8 mouse cellular contexts compared by ENCODE assay signal in the genomic region with DNA sequence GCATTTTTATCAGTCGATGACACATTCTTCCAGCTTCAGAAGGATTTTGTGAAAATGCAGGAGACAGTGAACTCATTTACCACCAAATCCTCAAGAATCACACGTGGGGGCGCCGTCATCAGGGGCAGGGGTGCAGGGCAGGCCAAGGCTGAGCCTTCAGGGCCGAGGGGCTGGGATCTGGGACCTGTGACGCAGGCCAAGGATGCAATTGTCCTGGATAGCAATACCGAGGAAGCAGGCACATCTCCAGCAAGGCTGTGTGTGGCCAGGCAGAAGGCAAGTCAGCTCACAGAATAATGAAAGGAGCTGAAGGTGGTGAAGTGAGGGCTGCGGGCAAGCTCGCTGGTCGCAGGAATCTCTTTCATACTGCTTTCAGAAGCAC.
A peak's percentile ranks its signal among the peaks of the same experiment; 100 is the strongest.
DNase-seq lines count a peak whose midpoint lies in the region; ATAC-seq and TF ChIP-seq lines count a peak whose summit lies in the region.

No protein-coding gene starts in this region.

- H3K27me3 ChIP-seq in kidney, embryonic 15.5 days: no peaks in the 10 kb centered on the region
- H3K27me3 ChIP-seq in MEL (ENCODE audit: control insufficient read depth in 1 of 2, insufficient read depth in 2 of 2, low read length in 2 of 2): no peaks in the 10 kb centered on the region; a peak in 1 of 4 replicates
- H3K27me3 ChIP-seq in heart, embryonic 13.5 days (replicated peaks): no peaks in the 10 kb centered on the region

- peaks cover 10% of the 10 kb centered on the region for H3K4me1 ChIP-seq in kidney, embryonic 15.5 days
- H3K4me1 ChIP-seq in MEL (ENCODE audit: control insufficient read depth in 1 of 2, insufficient read depth in 2 of 2, low read length in 2 of 2): peaks cover 0 to 3% of the 10 kb centered on the region in 2 experiments; a peak in 1 of 4 replicates
- H3K4me1 ChIP-seq in heart, embryonic 13.5 days: peaks cover 35% of the 10 kb centered on the region

- peak overlapping the region; percentile 66 for H3K4me2 ChIP-seq in kidney, embryonic 15.5 days
- H3K4me2 ChIP-seq in heart, embryonic 13.5 days: peak overlapping the region; percentile 74

- H3K27ac ChIP-seq in kidney, embryonic 15.5 days: no peak overlapping the region
- H3K27ac ChIP-seq in MEL (ENCODE audit: control insufficient read depth, low read depth, low read length): no peak overlapping the region
- no peak overlapping the region for H3K27ac ChIP-seq in heart, embryonic 13.5 days (replicated peaks)

- H3K4me3 ChIP-seq in kidney, embryonic 15.5 days (replicated peaks): peak overlapping the region; percentile 30
- peak overlapping the region; percentile 59 to 75 for H3K4me3 ChIP-seq in MEL (ENCODE audit: control insufficient read depth in 1 of 2, insufficient read depth in 1 of 2, low read depth in 2 of 2, low read length in 2 of 2)
- peak overlapping the region; percentile 46 for H3K4me3 ChIP-seq in heart, embryonic 13.5 days

- no peaks in the 10 kb centered on the region for H3K36me3 ChIP-seq in kidney, embryonic 15.5 days
- H3K36me3 ChIP-seq in MEL (ENCODE audit: control insufficient read depth in 1 of 2, insufficient read depth in 2 of 2, low read length in 2 of 2): no peaks in the 10 kb centered on the region
- no peaks in the 10 kb centered on the region for H3K36me3 ChIP-seq in heart, embryonic 13.5 days

- DNase-seq in kidney, adult 8-10 months: no peak
- DNase-seq in MEL (ENCODE audit: low read depth, low spot score) (no peak), liver (peak; percentile 8)
- DNase-seq in cerebellum, adult 9-10 months: peak; percentile 87
- DNase-seq in right cerebral cortex, postnatal 10 days (ENCODE audit: low spot score in 2 of 2): peak; percentile 64 to 72
- no peak for DNase-seq in spleen, adult 18-20 months

- H3K9me3 ChIP-seq in kidney, embryonic 15.5 days (replicated peaks): no peaks in the 10 kb centered on the region
- no peaks in the 10 kb centered on the region for H3K9me3 ChIP-seq in MEL (replicated peaks; ENCODE audit: insufficient read depth, low read length)
- H3K9me3 ChIP-seq in heart, embryonic 13.5 days: peaks cover 3% of the 10 kb centered on the region; the same call in 1 of the 2 replicates

- TF ChIP-seq CTCF in MEL (IDR thresholded peaks at IDR 0.05 in 2 of 3, conservative IDR thresholded peaks at IDR 0.05 in 1 of 3; ENCODE audit: control insufficient read depth in 1 of 3, insufficient read depth in 1 of 3, low read depth in 2 of 3, low read length in 3 of 3, poor library complexity in 1 of 3, severe bottlenecking in 1 of 3): no peak

- WGBS in kidney, embryonic 15.5 days: 19% methylated on average over 10 of the region's 10 CpGs
- WGBS in heart, embryonic 13.5 days: 13% methylated on average over 10 of the region's 10 CpGs

- no peak for TF ChIP-seq POLR2A in MEL (IDR thresholded peaks at IDR 0.05; ENCODE audit: control insufficient read depth in 1 of 2, insufficient read depth in 1 of 2, low read depth in 1 of 2, low read length in 2 of 2, poor library complexity in 1 of 2)

- no peaks in the 10 kb centered on the region for H3K79me2 ChIP-seq in MEL (ENCODE audit: control insufficient read depth, insufficient read depth, low read length, poor library complexity)

- H3K9ac ChIP-seq in kidney, embryonic 15.5 days: no peak overlapping the region
- peak overlapping the region; percentile 69 for H3K9ac ChIP-seq in MEL (ENCODE audit: control insufficient read depth, low read depth, low read length, poor library complexity, severe bottlenecking)
- H3K9ac ChIP-seq in heart, embryonic 13.5 days: peak overlapping the region; percentile 79

- TF ChIP-seq EP300 in MEL (IDR thresholded peaks at IDR 0.05; ENCODE audit: low read depth in 1 of 2, low read length in 2 of 2): no peak

- peak; percentile 61 for ATAC-seq in kidney, embryonic 15.5 days (replicated peaks; ENCODE audit: low FRiP score)
- no peak for ATAC-seq in heart, embryonic 13.5 days (ENCODE audit: extremely low read depth, insufficient number of reproducible peaks, low FRiP score, low TSS enrichment)

- no peak for TF ChIP-seq RAD21 in MEL (IDR thresholded peaks at IDR 0.05; ENCODE audit: low read depth, low read length)

TF ChIP-seq in MEL, 35 proteins besides CTCF, POLR2A, EP300 and RAD21:
- no peak for TF ChIP-seq GATA1 (IDR thresholded peaks at IDR 0.05; ENCODE audit: low read depth, low read length)
- TF ChIP-seq MAZ (IDR thresholded peaks at IDR 0.05; ENCODE audit: low read depth, low read length): no peak
- TF ChIP-seq MYB (IDR thresholded peaks at IDR 0.05; ENCODE audit: low read depth, low read length): no peak
- no peak for TF ChIP-seq SMC3 (IDR thresholded peaks at IDR 0.05; ENCODE audit: low read depth, low read length)
- no peak for TF ChIP-seq GABPA (IDR thresholded peaks at IDR 0.05; ENCODE audit: low read depth, low read length)
- TF ChIP-seq UBTF (IDR thresholded peaks at IDR 0.05; ENCODE audit: borderline replicate concordance, insufficient read depth, low read depth, low read length): no peak
- TF ChIP-seq TBP (IDR thresholded peaks at IDR 0.05; ENCODE audit: low read depth, low read length): no peak
- no peak for TF ChIP-seq MAFK (IDR thresholded peaks at IDR 0.05; ENCODE audit: borderline replicate concordance, low read depth, low read length)
- no peak for TF ChIP-seq ZC3H11A (IDR thresholded peaks at IDR 0.05; ENCODE audit: low read depth, low read length)
- no peak for TF ChIP-seq CHD1 (IDR thresholded peaks at IDR 0.05; ENCODE audit: low read depth, low read length)
- TF ChIP-seq BHLHE40 (IDR thresholded peaks at IDR 0.05; ENCODE audit: borderline replicate concordance, low read depth, low read length): no peak
- no peak for TF ChIP-seq TAL1 (IDR thresholded peaks at IDR 0.05; ENCODE audit: low read length)
- TF ChIP-seq MXI1 (IDR thresholded peaks at IDR 0.05; ENCODE audit: low read depth, low read length): no peak
- no peak for TF ChIP-seq ELF1 (IDR thresholded peaks at IDR 0.05; ENCODE audit: low read depth, low read length)

Comparison
In these comparisons a context has a peak if more than half of its experiments do, and no peak if none do; other contexts are left out.
1. DNase-seq: peak in cerebellum, adult 9-10 months (single experiment), liver (single experiment) and right cerebral cortex, postnatal 10 days (2 of 2); none in kidney, adult 8-10 months (0 of 2), MEL (single experiment) and spleen, adult 18-20 months (0 of 2).
2. Peak in every context shown above with its lines, with median percentiles within 50 percentile points of each other: H3K4me3 ChIP-seq.